Mouse (Mus musculus): ENCODE measurements around the gene Cela2a.

GRCm38 (mm10) chr4:141874111-141874600 lies 48.2 kb upstream of the Cela2a start:
- TF ChIP-seq CTCF (IDR thresholded peaks at IDR 0.05) = no peak
- no peak for TF ChIP-seq EP300 (IDR thresholded peaks at IDR 0.05; ENCODE audit: insufficient read depth, low read depth, low read length)
- TF ChIP-seq POLR2A (IDR thresholded peaks at IDR 0.05; ENCODE audit: insufficient read depth, low read depth, low read length) = no peak
